Mouse (Mus musculus) liver, embryonic 15.5 days (tissue): ENCODE measurements around the gene Tal1. TPM values are rescaled to one million over a fixed set of nuclear protein-coding genes. Genes with fewer than 3 reads are reported as not detected.

Experiments used
- ATAC-seq: fragments of 200-750 bp; cut with Nextera tagmentation; 2 replicates; pipeline ENCODE4 v1.8.0; 2017; ENCODE audit warnings: moderate number of reproducible peaks, mild to moderate bottlenecking, moderate library complexity; ENCODE audit not compliant: insufficient read depth
- H3K27ac ChIP-seq: fragments of 300-500 bp; sonication (generic); replicated peaks from 2 replicates; pipeline ENCODE4 v1.5.1; 2015; ENCODE audit warnings: mild to moderate bottlenecking, inconsistent platforms
- H3K27me3 ChIP-seq: fragments of 300-500 bp; sonication (generic); 2 replicates; pipeline ENCODE4 v1.6.1; 2015; ENCODE audit warnings: mild to moderate bottlenecking, inconsistent platforms
- H3K36me3 ChIP-seq: fragments of 300-500 bp; sonication (generic); replicated peaks from 2 replicates; pipeline ENCODE4 v1.6.1; 2015; ENCODE audit warnings: moderate library complexity, mild to moderate bottlenecking, inconsistent platforms
- H3K4me1 ChIP-seq: fragments of 300-500 bp; sonication (generic); replicated peaks from 2 replicates; pipeline ENCODE4 v1.6.1; 2015; ENCODE audit warnings: inconsistent platforms
- H3K4me2 ChIP-seq: fragments of 300-500 bp; sonication (generic); 2 replicates; pipeline ENCODE4 v1.6.1; 2015; ENCODE audit warnings: moderate library complexity, mild to moderate bottlenecking, inconsistent platforms
- H3K4me3 ChIP-seq: fragments of 300-500 bp; sonication (generic); replicated peaks from 2 replicates; pipeline ENCODE4 v1.5.1; 2015; ENCODE audit warnings: mild to moderate bottlenecking, inconsistent platforms
- H3K9ac ChIP-seq: fragments of 300-500 bp; sonication (generic); 2 replicates; pipeline ENCODE4 v1.6.1; 2015; ENCODE audit warnings: moderate library complexity, mild to moderate bottlenecking, inconsistent platforms
- H3K9me3 ChIP-seq: fragments of 300-500 bp; sonication (generic); replicated peaks from 2 replicates; pipeline ENCODE4 v1.6.1; 2016; ENCODE audit warnings: inconsistent platforms
- WGBS: fragments of 180-500 bp; shearing (Covaris S2); methylation state at CpG from one replicate; pipeline ENCODE4 v1.1.7; 2015; ENCODE audit warnings: mixed read lengths; ENCODE audit not compliant: insufficient replicate concordance; 5-methylcytosine and 5-hydroxymethylcytosine counted together
- polyA plus RNA-seq: library from polyadenylated mRNA; unstranded; fragments of >200 nt; fragmentation: Nextera tagmentation; extraction: Ambion mirVana; gene quantifications from 2 replicates; pipeline ENCODE4 v1.2.1, GENCODE M21; 2015

The Tal1 gene
- polyA plus RNA-seq, 1 experiment from 2014 or later, result 26.5 TPM

DNA sequence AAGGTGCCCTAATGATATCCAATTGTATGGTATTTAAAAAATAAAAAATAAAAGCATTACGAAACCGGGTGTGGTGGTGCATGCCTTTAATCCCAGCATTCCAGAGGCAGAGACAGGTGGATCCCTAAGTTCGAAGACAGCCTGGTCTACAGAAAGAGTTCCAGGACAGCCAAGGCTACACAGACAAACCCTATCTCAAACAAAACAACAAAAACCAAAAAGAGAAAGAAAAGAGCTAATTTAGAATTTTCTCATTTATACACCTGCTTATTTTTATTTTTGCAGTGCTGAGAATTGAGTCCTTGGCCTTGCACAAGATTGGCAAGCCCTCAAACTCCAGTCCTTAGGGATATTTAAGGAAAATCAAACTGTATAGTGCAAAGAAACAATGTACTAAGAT lies 535 bp upstream of the Tal1 start:
- no peaks in the 10 kb centered on the region for H3K9me3 ChIP-seq
- H3K4me2 ChIP-seq, result peak overlapping the region; percentile 96
- ATAC-seq, result no peak
- H3K36me3 ChIP-seq, result 0 out of 2 replicates have a peak, but pooled peaks cover 1% of the 10 kb centered on the region
- peak overlapping the region; percentile 99 for H3K27ac ChIP-seq
- peaks cover 58% of the 10 kb centered on the region for H3K4me1 ChIP-seq
- peak overlapping the region; percentile 79 for H3K4me3 ChIP-seq
- H3K9ac ChIP-seq, result peak overlapping the region; percentile 96
- peaks cover 55% of the 10 kb centered on the region for H3K27me3 ChIP-seq
- 43% methylated on average over 3 of the region's 3 CpGs for WGBS

DNA sequence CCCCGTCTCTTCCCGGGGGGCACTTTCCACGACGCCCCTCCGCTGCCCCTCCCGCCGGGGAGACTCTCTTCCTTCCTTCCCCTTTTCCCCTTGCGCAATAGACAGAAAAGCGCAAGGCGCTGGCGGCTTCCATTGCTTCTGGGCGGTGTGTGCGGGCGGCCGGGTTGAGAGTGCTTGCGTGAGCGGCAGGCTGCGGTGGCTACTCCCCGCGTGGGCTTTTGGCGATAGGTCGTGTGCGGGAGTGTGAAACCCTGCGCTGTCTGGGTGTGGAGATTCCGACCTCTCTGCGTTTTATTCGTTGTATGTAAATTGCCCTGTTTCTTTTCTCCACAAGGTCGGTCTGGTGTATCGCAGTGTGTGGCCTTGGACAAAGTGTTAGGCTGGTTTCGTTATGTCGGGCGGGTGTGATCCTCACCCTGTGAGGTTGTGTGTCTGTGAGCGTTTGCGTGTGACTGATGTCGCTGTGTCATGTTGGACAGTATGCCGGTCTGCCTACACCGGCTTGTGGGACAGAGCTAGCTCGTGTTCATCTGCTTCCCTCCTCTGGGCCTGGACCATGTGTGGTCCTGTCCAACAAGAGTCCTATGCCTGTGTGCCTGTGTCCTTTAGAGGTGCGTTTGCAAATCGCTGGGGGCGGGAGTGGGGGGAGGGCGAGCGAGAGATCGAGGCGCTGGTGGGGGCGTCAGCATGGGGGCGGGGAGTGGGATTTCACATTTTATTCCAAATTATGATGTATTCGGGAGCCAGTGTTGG lies 871 bp downstream of the Tal1 start:
- Histone ChIP-seq H3K4me3 (peak overlapping the region; percentile 79), H3K9ac (peak overlapping the region; percentile 96), H3K27ac (peak overlapping the region; percentile 99), H3K9me3 (no peaks in the 10 kb centered on the region), H3K4me1 (peaks cover 49% of the 10 kb centered on the region), H3K36me3 (peaks cover 10% of the 10 kb centered on the region; the same call in 1 of the 2 replicates), H3K4me2 (peak overlapping the region; percentile 96), H3K27me3 (peaks cover 61% of the 10 kb centered on the region)
- WGBS, result 1% methylated on average over 48 of the region's 48 CpGs
- ATAC-seq, result peak; percentile 38

DNA sequence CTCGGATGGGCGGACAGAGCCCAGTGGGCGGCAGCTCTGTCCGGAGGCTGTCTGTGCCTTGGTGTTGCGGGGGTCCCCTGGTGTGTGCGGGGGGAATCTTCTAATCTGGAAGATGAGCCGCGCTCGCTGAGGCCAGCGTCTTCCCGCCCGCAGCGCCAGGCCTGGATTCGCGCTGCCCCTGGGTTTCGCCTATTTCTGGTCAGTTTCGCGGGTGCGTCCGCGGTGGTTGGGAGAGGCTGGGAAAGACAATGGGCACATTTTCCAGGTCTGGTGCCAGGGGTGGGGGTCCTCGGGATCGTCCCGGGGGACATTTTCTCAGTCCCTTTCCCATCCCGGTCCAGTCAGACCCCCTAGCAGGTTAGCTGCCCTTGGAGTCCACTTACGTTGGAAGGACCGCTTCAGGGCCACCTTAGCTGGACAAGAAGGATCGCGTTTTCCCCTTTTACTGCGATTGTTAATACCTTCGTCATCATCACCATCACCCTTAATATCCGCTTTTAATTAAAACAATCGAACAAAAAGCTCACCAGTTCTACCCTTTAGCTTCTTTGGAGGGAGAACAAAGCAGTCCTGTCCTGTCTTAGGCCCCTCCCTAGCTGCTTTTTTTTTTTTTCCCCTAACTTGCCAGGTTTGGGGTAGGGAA lies 1.6 kb downstream of the Tal1 start:
- H3K4me3 ChIP-seq, result peak overlapping the region; percentile 79
- peaks cover 62% of the 10 kb centered on the region for H3K27me3 ChIP-seq
- WGBS, result under 1% methylated on average over 33 of the region's 33 CpGs
- peak overlapping the region; percentile 99 for H3K27ac ChIP-seq
- H3K9me3 ChIP-seq, result no peaks in the 10 kb centered on the region
- H3K4me2 ChIP-seq, result peak overlapping the region; percentile 96
- H3K9ac ChIP-seq, result peak overlapping the region; percentile 96
- ATAC-seq, result peak; percentile 6; the same call in 1 of the 2 replicates
- peaks cover 17% of the 10 kb centered on the region for H3K36me3 ChIP-seq
- H3K4me1 ChIP-seq, result peaks cover 47% of the 10 kb centered on the region

DNA sequence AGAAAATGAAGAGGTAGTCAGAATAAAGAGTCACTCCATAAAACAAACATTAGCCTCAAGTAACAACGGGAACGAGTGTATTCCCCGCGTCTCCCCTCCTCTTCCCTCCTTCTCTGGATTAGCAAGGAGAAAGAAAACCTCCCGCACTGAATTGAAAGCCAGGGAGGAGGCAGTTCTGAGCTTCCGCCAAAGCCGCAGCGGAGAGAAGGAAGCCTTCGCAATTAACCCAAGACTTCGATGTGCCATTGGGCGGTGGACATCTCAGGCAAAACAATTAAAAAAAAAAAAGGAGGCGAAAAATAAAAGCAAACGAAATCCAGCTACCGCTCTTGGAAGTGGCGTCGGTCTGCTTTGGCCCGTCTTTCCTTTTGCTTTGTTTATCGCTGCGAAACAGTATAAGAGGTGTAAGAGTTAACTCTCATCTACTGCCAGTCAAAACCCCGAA lies 2.1 kb downstream of the Tal1 start:
- Histone ChIP-seq H3K9me3 (no peaks in the 10 kb centered on the region), H3K9ac (peak overlapping the region; percentile 96), H3K4me3 (peak overlapping the region; percentile 79), H3K4me2 (peak overlapping the region; percentile 96), H3K36me3 (peaks cover 22% of the 10 kb centered on the region), H3K27ac (peak overlapping the region; percentile 99), H3K27me3 (peaks cover 66% of the 10 kb centered on the region), H3K4me1 (peaks cover 48% of the 10 kb centered on the region)
- ATAC-seq, result no peak
- WGBS, result 0% methylated on average over 20 of the region's 20 CpGs

DNA sequence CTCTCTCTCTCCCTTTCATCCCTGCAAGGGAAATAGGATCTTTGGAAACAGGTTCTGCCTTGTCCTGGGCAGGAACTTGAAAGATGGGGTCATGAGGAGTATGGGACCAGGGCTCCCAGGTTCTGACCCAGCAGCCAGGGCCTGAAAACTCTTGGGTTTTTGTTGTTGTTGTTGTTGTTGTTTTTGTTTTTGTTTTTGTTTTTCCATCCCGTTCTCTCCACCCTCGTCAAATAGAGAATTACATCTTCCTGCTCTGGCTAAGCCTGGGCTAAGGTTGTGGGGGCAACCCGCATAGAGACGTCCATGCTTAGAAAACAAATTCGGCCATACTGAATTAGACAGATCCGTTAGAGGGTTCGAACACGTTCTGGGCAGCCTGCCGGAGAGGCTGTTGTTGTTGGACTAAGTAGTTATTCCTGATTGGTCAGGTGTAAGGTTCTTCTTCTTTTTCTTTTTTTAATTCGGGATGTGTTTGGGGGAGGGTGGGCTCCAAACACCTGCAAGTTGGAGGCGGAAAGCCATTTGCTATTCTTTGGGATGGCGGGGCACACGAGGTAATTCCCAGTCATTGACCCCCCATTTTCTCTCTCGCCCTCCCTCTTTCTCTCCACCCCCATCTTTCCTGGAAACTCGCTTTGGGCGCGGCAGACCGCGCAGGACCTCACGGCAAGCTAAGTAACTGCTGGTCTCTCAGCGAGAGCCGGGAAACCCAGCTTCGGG lies 2.8 kb downstream of the Tal1 start:
- H3K27ac ChIP-seq, result peak overlapping the region; percentile 99
- peak overlapping the region; percentile 96 for H3K4me2 ChIP-seq
- H3K4me3 ChIP-seq, result peak overlapping the region; percentile 79
- WGBS, result 2% methylated on average over 23 of the region's 23 CpGs
- peak overlapping the region; percentile 96 for H3K9ac ChIP-seq
- ATAC-seq, result peak; percentile 18
- peaks cover 65% of the 10 kb centered on the region for H3K27me3 ChIP-seq
- H3K9me3 ChIP-seq, result no peaks in the 10 kb centered on the region
- H3K4me1 ChIP-seq, result peaks cover 48% of the 10 kb centered on the region
- H3K36me3 ChIP-seq, result peaks cover 29% of the 10 kb centered on the region

DNA sequence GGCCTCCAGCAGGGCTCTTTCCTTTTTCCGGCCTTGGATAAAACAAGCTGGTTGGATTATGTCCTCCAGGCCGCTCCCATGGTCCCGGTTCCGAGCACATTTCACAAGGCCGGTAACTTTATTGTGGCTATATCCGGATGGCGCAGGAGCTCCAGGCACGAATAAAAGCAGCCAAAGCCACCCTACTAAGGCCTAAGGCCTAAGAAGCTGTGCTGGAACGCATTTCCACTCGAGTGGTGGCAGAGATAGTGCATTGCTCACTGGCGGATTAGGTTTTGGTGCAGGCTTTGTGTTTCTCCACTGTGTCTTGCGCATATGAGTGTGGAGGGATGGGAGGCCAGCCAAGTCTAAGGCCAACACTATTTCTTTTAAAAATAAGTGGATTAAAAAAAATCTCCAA lies 3.6 kb downstream of the Tal1 start:
- H3K27ac ChIP-seq, result peak overlapping the region; percentile 99
- peaks cover 38% of the 10 kb centered on the region for H3K36me3 ChIP-seq
- no peak for ATAC-seq
- peak overlapping the region; percentile 96 for H3K4me2 ChIP-seq
- H3K27me3 ChIP-seq, result peaks cover 70% of the 10 kb centered on the region
- H3K9me3 ChIP-seq, result no peaks in the 10 kb centered on the region
- peak overlapping the region; percentile 96 for H3K9ac ChIP-seq
- H3K4me1 ChIP-seq, result peaks cover 49% of the 10 kb centered on the region
- peak overlapping the region; percentile 79 for H3K4me3 ChIP-seq
- 8% methylated on average over 12 of the region's 12 CpGs for WGBS

DNA sequence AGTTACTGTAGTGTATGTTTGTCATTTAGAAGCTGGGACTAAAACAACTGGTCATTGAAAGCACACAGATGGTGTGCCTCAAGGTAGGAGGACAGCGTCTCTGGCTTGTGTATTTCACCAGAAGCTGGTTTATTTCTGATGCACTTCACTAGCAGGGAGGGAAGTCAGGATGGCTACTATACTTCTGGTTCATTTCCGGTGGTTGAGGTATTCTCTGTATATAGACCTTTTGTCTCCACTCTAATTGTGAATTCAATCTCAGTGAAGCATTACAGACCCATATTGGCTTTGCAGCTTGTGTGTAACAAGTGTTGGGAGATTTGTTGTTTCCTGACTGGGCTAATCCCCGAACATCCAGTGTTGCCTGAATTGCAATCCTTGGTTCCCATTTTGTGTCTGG lies 4.5 kb downstream of the Tal1 start:
- peaks cover 49% of the 10 kb centered on the region for H3K4me1 ChIP-seq
- no peaks in the 10 kb centered on the region for H3K9me3 ChIP-seq
- H3K27me3 ChIP-seq, result peaks cover 75% of the 10 kb centered on the region
- peak overlapping the region; percentile 96 for H3K4me2 ChIP-seq
- peaks cover 47% of the 10 kb centered on the region for H3K36me3 ChIP-seq
- ATAC-seq, result no peak
- peak overlapping the region; percentile 79 for H3K4me3 ChIP-seq
- peak overlapping the region; percentile 99 for H3K27ac ChIP-seq
- peak overlapping the region; percentile 96 for H3K9ac ChIP-seq
- 15% methylated on average over 3 of the region's 3 CpGs for WGBS

DNA sequence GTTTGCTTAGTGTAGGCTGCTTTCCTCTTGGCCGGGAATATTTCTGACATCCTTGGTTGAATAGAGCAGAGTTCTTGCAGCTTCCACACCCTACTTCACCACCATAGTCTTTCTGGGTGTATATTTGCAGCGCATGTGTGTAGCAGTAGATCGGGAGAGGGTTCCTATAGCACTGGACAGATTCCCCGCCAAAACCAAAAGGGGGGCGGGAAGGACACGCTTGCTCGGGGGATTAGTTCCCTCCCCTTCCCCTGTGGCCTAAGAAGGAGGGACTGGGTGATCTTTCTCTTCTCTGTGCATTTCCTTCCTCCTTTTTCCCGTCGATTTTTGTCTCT lies 6.3 kb downstream of the Tal1 start:
- Histone ChIP-seq H3K27ac (peak overlapping the region; percentile 74), H3K4me2 (peak overlapping the region; percentile 96), H3K27me3 (peaks cover 65% of the 10 kb centered on the region), H3K4me3 (peak overlapping the region; percentile 79), H3K36me3 (peaks cover 64% of the 10 kb centered on the region), H3K9ac (peak overlapping the region; percentile 71), H3K4me1 (peaks cover 53% of the 10 kb centered on the region), H3K9me3 (no peaks in the 10 kb centered on the region)
- WGBS, result under 1% methylated on average over 9 of the region's 9 CpGs
- peak; percentile 9; the same call in 1 of the 2 replicates for ATAC-seq

DNA sequence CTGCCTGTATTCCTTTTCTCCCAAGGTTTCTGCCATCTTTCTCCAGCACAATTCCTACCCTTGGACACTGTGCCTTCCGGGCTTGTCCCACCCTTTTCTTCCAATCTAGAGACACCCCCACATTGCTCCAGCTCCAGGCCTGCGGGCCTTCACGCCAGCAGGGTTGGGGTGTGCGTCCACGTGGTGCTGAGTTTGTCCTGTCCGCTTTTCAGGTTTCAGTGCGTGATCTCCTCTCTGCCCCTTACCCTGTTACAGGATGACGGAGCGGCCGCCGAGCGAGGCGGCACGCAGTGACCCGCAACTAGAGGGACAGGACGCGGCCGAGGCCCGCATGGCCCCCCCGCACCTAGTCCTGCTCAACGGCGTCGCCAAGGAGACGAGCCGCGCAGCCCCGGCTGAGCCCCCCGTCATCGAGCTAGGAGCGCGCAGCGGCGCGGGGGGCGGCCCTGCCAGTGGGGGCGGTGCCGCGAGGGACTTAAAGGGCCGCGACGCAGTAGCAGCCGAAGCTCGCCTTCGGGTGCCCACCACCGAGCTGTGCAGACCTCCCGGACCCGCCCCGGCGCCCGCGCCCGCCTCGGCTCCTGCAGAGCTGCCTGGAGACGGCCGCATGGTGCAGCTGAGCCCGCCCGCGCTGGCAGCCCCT lies 6.8 kb downstream of the Tal1 start:
- WGBS, result under 1% methylated on average over 57 of the region's 58 CpGs
- Histone ChIP-seq H3K4me3 (peak overlapping the region; percentile 79), H3K27me3 (peaks cover 60% of the 10 kb centered on the region), H3K4me2 (peak overlapping the region; percentile 96), H3K9me3 (no peaks in the 10 kb centered on the region), H3K4me1 (peaks cover 54% of the 10 kb centered on the region), H3K36me3 (peaks cover 69% of the 10 kb centered on the region), H3K9ac (peak overlapping the region; percentile 71), H3K27ac (peak overlapping the region; percentile 74)
- peak; percentile 29 for ATAC-seq

DNA sequence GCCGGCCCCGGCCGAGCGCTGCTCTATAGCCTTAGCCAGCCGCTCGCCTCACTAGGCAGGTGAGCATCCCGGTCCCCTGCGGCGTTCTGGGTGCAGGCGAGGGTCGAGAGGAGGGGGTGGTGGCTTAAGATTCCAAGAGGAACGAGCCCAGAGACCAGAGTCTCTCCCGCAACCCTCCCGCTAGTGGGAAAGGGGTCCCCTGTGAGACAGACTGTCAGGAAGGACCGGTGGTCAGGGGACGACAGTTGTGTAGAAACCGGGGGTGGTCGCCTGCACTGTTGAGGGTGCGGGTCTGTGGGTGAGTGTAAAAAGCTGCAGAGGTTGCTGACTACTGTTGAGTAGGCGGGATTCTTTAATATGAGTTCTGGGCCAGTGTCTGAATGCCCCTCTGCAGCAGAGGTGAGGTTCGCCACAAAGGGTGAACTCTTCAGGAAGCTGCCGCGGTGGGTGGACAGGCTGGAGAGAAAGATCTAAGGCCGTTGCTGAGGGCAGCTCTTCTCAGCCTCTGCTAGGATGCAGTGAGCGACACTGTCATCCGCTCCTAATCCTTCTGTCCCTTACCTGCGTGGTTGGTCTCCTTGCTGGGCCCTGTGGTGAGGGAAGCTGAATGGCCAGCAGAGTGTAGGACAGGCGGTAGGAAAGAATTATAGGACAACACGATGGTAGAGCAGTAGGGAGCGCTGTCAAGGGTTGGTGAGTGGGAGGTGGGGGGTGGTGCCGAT lies 7.5 kb downstream of the Tal1 start:
- peaks cover 59% of the 10 kb centered on the region for H3K27me3 ChIP-seq
- peak overlapping the region; percentile 96 for H3K4me2 ChIP-seq
- no peaks in the 10 kb centered on the region for H3K9me3 ChIP-seq
- 4% methylated on average over 31 of the region's 31 CpGs for WGBS
- no peak for ATAC-seq
- H3K9ac ChIP-seq, result peak overlapping the region; percentile 71
- H3K4me1 ChIP-seq, result peaks cover 60% of the 10 kb centered on the region
- peak overlapping the region; percentile 74 for H3K27ac ChIP-seq
- peaks cover 76% of the 10 kb centered on the region for H3K36me3 ChIP-seq
- peak overlapping the region; percentile 79 for H3K4me3 ChIP-seq
